Mouse (Mus musculus): ENCODE measurements around the gene Vstm5. TPM values are rescaled to one million over a fixed set of nuclear protein-coding genes. Genes with fewer than 3 reads are reported as not detected.

The Vstm5 gene
- polyA plus RNA-seq, 1 experiment from 2014 or later, result 6.9 TPM

DNA sequence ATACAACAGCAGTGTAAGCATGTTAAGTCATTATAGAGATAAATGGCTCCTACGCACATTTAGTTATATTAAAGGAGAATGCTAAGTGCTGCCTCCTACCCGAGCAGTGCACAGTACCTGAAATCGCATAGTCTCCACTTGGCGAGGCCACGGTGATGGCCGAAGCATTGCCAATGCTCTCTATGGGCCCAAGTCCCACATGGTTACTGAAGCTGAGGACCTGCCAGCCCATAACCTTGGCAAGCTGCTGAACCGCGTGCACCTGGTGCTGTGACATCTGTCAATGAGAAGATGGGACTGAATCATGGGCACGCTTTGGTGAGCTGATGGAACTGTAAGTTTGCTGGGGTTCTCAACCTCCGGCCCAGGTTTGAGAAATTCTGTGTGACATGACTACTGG lies 24.6 kb downstream of the Vstm5 start:
- Histone ChIP-seq H3K4me3 (replicated peaks) (no peak overlapping the region), H3K36me3 (peaks cover 81% of the 10 kb centered on the region)

DNA sequence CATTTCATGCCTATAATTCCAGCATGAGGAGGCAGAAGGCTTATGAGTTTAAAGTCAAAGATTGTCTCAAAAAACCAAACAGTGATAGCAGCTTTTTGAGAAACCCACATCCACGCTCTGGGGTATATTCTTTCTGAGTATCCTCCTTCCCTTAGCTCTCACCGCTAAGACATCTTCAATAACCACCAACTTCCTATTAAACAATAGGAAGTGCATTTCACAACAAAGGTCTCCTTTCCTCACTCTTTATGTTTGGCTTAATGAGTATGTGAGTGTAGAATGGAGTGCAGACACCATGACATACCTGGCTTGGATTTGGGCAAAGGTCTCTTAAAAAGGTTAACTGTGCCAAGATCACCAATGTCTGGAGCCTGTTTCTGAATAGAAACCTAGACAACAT lies 35.1 kb downstream of the Vstm5 start:
- 94% methylated on average over 2 of the region's 2 CpGs for WGBS
- ATAC-seq (replicated peaks; ENCODE audit: low FRiP score), result no peak
- H3K27me3 ChIP-seq, result no peaks in the 10 kb centered on the region
- H3K4me2 ChIP-seq, result no peak overlapping the region
- no peak overlapping the region for H3K4me3 ChIP-seq (replicated peaks)
- H3K9me3 ChIP-seq (replicated peaks), result no peaks in the 10 kb centered on the region
- peaks cover 13% of the 10 kb centered on the region for H3K4me1 ChIP-seq
- H3K9ac ChIP-seq, result no peak overlapping the region
- no peak overlapping the region for H3K27ac ChIP-seq
- H3K36me3 ChIP-seq, result peaks cover 88% of the 10 kb centered on the region

More for the DNA sequence above, 24.6 kb downstream of the Vstm5 start:
- Histone ChIP-seq H3K4me2 (no peak overlapping the region), H3K27me3 (no peaks in the 10 kb centered on the region), H3K27ac (no peak overlapping the region), H3K4me1 (no peaks in the 10 kb centered on the region), H3K9ac (no peak overlapping the region), H3K9me3 (replicated peaks) (no peaks in the 10 kb centered on the region)
- no peak for ATAC-seq (replicated peaks; ENCODE audit: low FRiP score)
- 94% methylated on average over 10 of the region's 10 CpGs for WGBS

DNA sequence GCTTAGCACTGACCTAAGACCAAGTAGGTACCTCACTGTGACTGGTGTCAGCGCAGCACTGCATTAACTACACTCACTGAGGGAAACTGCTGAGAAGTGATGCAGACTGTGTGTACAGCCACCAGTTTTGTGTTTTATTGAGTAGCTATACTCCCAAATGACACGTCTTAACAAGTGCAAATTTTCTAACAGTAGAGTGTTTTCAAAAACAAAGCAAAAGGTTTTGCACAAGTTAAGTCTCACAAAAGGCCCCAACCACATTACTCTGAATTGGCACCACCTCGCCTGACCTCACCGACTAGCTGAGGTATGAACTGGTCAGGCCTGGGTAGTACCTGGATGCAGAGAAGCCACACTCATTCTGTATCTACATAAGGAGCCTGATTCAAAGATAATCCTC lies 38.0 kb downstream of the Vstm5 start:
- Histone ChIP-seq H3K36me3 (peaks cover 59% of the 10 kb centered on the region), H3K4me3 (replicated peaks) (no peak overlapping the region), H3K9ac (no peak overlapping the region), H3K9me3 (replicated peaks) (no peaks in the 10 kb centered on the region), H3K27me3 (no peaks in the 10 kb centered on the region), H3K27ac (no peak overlapping the region), H3K4me2 (no peak overlapping the region), H3K4me1 (peaks cover 21% of the 10 kb centered on the region)
- no peak for ATAC-seq (replicated peaks; ENCODE audit: low FRiP score)
- 92% methylated on average over 4 of the region's 4 CpGs for WGBS

DNA sequence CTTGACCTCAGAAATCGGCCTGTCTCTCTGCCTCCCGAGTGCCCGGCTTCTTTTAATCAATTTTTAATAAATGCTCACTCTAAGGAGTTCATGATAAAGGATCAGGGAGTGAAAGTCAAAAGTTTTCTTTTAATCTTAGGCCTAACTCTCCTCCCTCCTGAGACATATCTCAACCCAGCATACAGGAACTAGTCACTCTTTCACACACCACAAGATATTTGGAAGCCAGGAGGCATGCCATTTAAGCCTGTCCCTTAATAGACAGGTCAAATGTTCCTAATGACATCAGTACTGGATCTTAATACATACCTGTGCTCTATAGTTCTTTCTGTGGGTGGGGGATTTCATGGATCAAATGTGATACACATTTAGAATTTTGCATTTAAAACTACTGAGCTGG lies 39.5 kb downstream of the Vstm5 start:
- 90% methylated on average over 3 of the region's 3 CpGs for WGBS
- no peak overlapping the region for H3K4me3 ChIP-seq (replicated peaks)
- peaks cover 21% of the 10 kb centered on the region for H3K4me1 ChIP-seq
- H3K4me2 ChIP-seq, result peak overlapping the region; percentile 67; the same call in 1 of the 2 replicates
- no peak overlapping the region for H3K9ac ChIP-seq
- ATAC-seq (replicated peaks; ENCODE audit: low FRiP score), result no peak
- H3K36me3 ChIP-seq, result peaks cover 44% of the 10 kb centered on the region
- no peaks in the 10 kb centered on the region for H3K27me3 ChIP-seq
- no peaks in the 10 kb centered on the region for H3K9me3 ChIP-seq (replicated peaks)
- no peak overlapping the region for H3K27ac ChIP-seq

DNA sequence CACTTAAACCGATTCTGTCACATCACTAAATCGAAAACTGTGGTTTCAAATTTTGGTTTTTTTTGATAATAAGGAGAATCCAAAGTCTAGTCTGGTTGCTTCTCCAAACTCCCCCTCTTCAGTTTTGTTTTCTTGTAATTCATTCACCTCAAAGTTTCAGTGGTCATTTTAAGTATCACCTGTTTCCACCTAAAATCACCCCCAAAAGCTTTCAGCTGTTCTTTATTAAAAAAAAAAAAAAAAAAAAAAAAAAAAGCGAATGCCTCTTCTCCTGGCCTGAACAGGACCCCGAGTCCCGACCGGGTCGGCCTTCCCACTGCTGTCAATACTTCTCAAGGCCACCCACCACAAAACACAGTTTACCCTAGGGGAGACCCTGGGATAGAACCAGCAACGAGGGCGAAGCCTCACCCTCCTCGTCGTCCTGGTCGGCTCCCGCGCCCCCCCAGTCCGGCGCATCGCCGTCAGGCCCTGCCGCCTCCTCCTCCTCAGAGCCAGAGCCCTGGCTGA lies 40.3 kb downstream of the Vstm5 start:
- ATAC-seq (replicated peaks; ENCODE audit: low FRiP score), result no peak; the same call in 1 of the 2 replicates
- Histone ChIP-seq H3K27me3 (no peaks in the 10 kb centered on the region), H3K36me3 (peaks cover 40% of the 10 kb centered on the region), H3K9ac (peak overlapping the region; percentile 82), H3K4me1 (peaks cover 21% of the 10 kb centered on the region), H3K4me2 (peak overlapping the region; percentile 67), H3K4me3 (replicated peaks) (peak overlapping the region; percentile 69), H3K27ac (peak overlapping the region; percentile 90), H3K9me3 (replicated peaks) (no peaks in the 10 kb centered on the region)
- WGBS, result 11% methylated on average over 14 of the region's 19 CpGs

DNA sequence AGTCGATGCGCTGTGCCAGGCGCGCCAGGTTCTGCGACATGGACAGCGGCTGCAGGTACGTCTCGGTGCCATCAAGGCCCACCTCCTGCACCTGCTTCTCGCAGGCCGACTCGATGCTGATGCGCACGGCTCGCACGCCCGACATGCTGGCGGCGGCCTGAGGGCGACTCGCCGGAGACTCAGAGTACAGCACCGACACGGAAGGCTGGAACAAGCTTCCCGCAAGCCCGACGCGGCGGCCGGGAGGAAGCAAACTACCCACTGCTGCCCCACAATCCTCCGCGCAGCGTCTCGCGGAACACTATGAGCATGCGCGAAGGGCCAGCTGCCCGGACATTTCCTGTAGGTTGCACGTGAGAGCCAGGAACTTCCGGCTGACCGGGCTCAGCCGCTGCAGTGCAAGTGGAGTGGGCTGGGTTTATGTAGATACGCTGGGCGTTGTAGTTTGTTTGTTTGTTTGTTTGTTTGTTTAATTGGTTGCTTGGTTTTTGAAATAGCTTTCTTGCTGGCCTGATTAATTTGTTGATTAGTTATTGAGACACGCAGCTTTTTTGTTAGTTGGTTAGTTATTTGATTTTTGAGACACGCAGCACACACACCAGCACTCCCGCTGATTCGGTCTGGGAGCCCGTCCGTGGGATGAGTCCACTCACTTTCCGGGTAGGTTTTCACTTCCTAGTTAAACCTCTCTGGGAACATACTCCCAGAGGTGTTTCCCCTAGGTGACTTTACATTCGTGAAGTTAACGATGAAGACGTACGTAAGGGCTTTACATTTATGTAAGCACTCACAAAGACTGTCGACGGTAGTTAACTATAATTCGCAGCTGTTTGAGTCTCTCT lies 41.0 kb downstream of the Vstm5 start, which contains the start of gene Med17:
Med17 (minus strand) TSS at position 283 of the 842 bp plus-strand sequence.
- H3K9ac ChIP-seq, result peak within 1 kb of the TSS; percentile 82
- H3K27ac ChIP-seq, result peak within 1 kb of the TSS; percentile 90
- no peaks in the 10 kb centered on the region for H3K9me3 ChIP-seq (replicated peaks)
- H3K36me3 ChIP-seq, result peaks cover 36% of the 10 kb centered on the region
- H3K27me3 ChIP-seq, result no peaks in the 10 kb centered on the region
- peak; percentile 98 for ATAC-seq (replicated peaks; ENCODE audit: low FRiP score)
- WGBS, result 1% methylated on average over 57 of the region's 57 CpGs
- peak within 1 kb of the TSS; percentile 67 for H3K4me2 ChIP-seq
- H3K4me3 ChIP-seq (replicated peaks), result peak within 1 kb of the TSS; percentile 69
- peaks cover 21% of the 10 kb centered on the region for H3K4me1 ChIP-seq

DNA sequence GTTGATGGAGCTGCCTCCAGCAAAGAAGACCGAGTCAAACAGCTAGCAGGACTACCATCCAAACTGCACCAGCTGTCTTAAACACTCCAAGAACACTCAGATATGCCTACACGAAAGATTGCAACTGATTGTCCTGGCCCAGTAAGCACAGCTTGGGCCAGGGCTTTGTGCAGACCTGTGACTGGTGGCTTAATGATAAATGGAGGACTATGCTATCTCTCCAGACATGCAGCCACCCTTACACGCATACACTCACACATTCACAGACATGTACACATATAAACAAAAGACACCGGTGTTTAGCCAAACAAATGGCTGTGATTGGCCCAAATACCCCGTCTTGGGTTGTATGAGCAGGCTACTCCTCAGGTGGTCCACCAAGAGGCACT lies 41.6 kb downstream of the Vstm5 start:
- WGBS, result 42% methylated on average over 5 of the region's 5 CpGs
- ATAC-seq (replicated peaks; ENCODE audit: low FRiP score), result 0 out of 2 replicates have a peak, but pooled peaks have one; percentile 31
- Histone ChIP-seq H3K4me2 (peak overlapping the region; percentile 67), H3K9me3 (replicated peaks) (no peaks in the 10 kb centered on the region), H3K9ac (peak overlapping the region; percentile 82), H3K4me1 (peaks cover 21% of the 10 kb centered on the region), H3K4me3 (replicated peaks) (peak overlapping the region; percentile 69), H3K27me3 (no peaks in the 10 kb centered on the region), H3K36me3 (peaks cover 30% of the 10 kb centered on the region), H3K27ac (peak overlapping the region; percentile 90)

DNA sequence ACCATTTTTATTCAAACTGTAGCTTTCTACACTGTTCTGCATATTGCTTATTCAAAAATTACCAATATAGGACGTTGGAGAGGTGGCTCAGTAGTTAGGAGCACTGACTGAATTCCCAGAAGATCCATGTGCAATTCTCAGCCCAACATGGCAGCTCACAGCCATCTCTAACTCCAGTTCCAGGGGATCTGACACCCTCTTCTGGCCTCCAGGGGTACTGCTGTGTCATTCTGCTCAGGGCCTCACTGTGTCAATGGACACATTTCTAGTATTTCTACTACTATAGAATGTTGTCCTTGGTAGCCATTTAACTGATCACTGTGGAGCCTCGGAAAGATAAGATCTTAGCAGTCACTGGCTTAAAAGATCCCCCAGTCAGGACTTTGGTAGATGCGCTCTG lies 46.6 kb downstream of the Vstm5 start:
- peaks cover 6% of the 10 kb centered on the region for H3K4me1 ChIP-seq
- H3K9ac ChIP-seq, result no peak overlapping the region
- no peak overlapping the region for H3K4me2 ChIP-seq
- WGBS, result 70% methylated on average over 3 of the region's 3 CpGs
- no peak for ATAC-seq (replicated peaks; ENCODE audit: low FRiP score)
- no peaks in the 10 kb centered on the region for H3K9me3 ChIP-seq (replicated peaks)
- H3K27ac ChIP-seq, result no peak overlapping the region
- no peaks in the 10 kb centered on the region for H3K27me3 ChIP-seq
- no peak overlapping the region for H3K4me3 ChIP-seq (replicated peaks)
- peaks cover 18% of the 10 kb centered on the region for H3K36me3 ChIP-seq

DNA sequence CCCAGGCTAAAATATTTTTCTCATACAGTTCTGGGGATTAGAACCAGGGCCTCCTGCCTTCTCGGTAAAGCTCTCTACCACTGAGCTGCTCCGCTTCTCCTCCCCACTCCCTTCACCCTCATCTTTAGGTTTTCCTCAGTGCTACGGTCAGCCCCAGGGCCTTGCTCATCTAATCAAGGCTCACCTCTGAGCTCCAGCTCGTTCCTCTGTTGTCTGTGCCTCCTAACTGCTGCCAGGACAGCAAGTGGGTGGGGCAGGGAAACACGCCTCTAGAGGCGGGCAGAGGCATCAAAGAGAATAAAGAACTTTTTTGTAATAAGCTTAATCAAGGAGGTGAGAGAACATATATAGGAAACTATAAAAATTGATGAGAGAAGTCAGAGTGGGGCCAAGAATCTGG lies 49.0 kb downstream of the Vstm5 start:
- no peak overlapping the region for H3K27ac ChIP-seq
- no peaks in the 10 kb centered on the region for H3K4me1 ChIP-seq
- WGBS, result 74% methylated on average over 6 of the region's 6 CpGs
- no peak overlapping the region for H3K9ac ChIP-seq
- ATAC-seq (replicated peaks; ENCODE audit: low FRiP score), result no peak
- H3K4me3 ChIP-seq (replicated peaks), result no peak overlapping the region
- peaks cover 30% of the 10 kb centered on the region for H3K36me3 ChIP-seq
- no peaks in the 10 kb centered on the region for H3K27me3 ChIP-seq
- no peaks in the 10 kb centered on the region for H3K9me3 ChIP-seq (replicated peaks)
- no peak overlapping the region for H3K4me2 ChIP-seq

DNA sequence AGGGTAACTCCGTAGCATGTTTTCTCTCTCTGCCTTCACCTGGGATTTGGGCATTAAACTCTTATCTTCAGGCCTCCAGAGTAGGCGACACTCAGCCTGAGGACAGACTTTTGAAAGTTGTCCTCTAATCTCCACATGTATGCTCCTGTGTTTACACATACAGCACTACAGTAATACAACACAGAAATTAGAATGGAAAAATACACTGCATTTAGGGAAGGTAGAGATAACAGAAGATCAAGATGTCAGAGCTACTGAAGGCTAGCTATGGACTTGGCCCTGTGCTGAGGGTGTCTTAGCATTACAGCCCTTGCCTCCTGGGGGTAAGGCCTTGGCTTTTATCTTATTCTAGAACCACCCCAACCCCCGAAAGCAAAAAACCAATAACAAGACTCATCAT lies 49.6 kb downstream of the Vstm5 start:
- Histone ChIP-seq H3K27me3 (no peaks in the 10 kb centered on the region), H3K9me3 (replicated peaks) (no peaks in the 10 kb centered on the region), H3K4me1 (no peaks in the 10 kb centered on the region), H3K36me3 (peaks cover 32% of the 10 kb centered on the region), H3K4me3 (replicated peaks) (no peak overlapping the region), H3K9ac (no peak overlapping the region), H3K27ac (no peak overlapping the region), H3K4me2 (no peak overlapping the region)
- no peak for ATAC-seq (replicated peaks; ENCODE audit: low FRiP score)
- 89% methylated on average over 3 of the region's 3 CpGs for WGBS

DNA sequence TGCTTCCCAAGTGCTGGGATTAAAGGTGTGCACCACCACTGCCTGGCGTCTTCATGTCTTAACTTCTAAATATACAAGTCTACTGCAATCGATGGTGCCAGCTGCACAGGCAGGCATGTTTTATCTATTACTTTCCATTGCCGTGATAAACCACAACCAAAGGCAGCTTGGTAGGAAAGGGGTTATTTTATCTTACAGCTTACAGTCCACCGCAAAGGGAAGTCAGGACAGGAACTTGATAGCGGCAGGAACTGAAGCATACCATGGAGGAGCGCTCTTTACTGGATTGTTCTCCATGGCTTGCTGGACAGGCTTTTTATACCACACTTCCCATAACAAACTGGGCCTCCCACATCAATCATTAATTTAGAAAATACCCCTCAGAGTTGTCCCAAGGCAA lies 50.4 kb downstream of the Vstm5 start:
- Histone ChIP-seq H3K4me1 (no peaks in the 10 kb centered on the region), H3K9ac (no peak overlapping the region), H3K4me2 (no peak overlapping the region), H3K9me3 (replicated peaks) (no peaks in the 10 kb centered on the region), H3K27me3 (no peaks in the 10 kb centered on the region), H3K36me3 (peaks cover 28% of the 10 kb centered on the region), H3K4me3 (replicated peaks) (no peak overlapping the region), H3K27ac (no peak overlapping the region)
- no peak for ATAC-seq (replicated peaks; ENCODE audit: low FRiP score)
- 77% methylated on average over 6 of the region's 6 CpGs for WGBS

DNA sequence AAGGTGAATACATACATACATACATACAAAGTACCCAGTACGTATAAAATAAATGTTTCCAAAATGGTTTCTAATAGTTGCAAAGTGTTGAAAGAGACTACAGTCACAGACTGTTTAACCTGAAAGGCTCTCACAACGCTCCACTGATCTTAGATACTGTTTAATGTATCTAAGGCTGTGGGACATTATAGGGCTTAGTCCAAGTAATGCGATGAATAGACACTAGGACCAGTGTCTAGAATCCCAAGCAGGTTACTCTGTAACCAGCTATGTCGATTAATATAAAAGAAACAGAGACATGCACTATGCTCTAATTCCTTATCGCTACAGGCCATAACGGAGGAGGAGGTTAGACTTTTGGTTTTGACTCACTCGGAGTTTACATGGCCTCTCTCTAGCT lies 58.3 kb downstream of the Vstm5 start:
- 68% methylated on average over 7 of the region's 7 CpGs for WGBS
- H3K9me3 ChIP-seq (replicated peaks), result no peaks in the 10 kb centered on the region
- peak; percentile 79 for ATAC-seq (replicated peaks; ENCODE audit: low FRiP score)
- peak overlapping the region; percentile 45 for H3K27ac ChIP-seq
- H3K9ac ChIP-seq, result no peak overlapping the region
- no peak overlapping the region for H3K4me2 ChIP-seq
- H3K4me1 ChIP-seq, result peaks cover 8% of the 10 kb centered on the region
- H3K36me3 ChIP-seq, result peaks cover 9% of the 10 kb centered on the region
- no peak overlapping the region for H3K4me3 ChIP-seq (replicated peaks)
- H3K27me3 ChIP-seq, result no peaks in the 10 kb centered on the region
